Mouse (Mus musculus) cerebellum, postnatal 25 days (tissue): Measurements from ENCODE around the gene Krtcap2.
A peak's percentile ranks its signal among the peaks of the same experiment; 100 is the strongest.

Experiments used
- DNase-seq, 2 experiments: peaks; one replicate each; pipeline ENCODE4 v3.0.0; 2021; ENCODE audit warnings: mixed read lengths in 2 of 2

The Krtcap2 gene

DNA sequence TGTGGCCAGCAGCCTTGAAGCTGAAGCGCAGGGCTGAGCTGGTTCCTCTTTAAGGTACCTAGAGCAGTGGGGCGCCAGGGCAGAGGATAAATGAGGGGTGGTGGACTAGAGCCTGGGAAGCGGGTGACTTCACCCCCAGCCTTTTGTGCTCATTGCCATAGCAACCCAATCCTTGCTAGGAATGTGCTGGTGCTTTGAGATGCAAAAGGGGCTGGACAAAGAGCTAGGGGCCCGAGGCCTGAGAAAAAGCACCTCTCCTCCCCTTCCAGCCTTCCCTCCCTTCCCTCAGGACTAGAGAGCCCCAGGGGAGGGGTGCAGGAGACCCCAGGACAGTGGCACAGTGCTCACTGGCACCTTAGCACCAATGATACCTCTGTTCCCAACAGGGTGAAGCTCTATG is 19.8 kb upstream of the Krtcap2 start:
- DNase-seq, result no peak

DNA sequence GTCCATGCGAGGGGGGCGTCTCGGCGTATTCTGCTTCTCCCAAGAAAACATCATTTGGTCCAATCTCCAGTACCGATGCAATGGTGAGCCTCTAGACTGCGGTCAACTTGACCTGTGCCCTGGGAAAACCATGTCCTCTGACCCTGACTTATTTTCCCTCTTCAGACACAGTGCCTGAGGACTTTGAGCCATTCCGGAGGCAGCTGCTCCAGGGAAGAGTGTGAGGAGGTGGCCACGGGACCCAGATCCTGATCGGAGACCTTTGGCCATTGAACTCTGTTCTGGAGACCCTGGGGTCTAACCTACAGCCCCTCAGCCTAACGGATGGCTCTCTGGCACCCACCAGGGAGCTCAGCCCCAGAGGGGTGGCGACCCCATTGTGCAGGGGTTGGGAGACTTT is 19.4 kb upstream of the Krtcap2 start:
- DNase-seq, result no peak

DNA sequence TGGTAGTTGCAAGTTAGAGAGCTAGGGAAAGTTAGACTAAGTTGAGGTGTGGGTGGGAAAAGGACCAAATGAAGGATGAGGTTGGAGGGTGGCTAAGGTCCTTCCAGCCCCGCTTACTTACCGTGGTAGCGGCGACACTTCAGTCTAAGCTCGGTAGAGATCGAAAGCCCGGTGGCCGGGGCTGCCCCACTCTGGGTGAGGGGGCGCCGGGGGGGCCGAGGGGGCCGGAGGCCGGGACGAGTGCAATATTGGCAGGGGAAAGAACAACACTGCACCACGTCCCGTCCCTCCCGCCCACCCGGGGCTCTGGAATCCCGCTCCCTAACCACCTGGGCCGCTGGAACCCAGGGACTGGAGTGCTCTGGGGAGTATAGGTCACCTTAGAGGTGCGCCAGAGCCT is 18.9 kb upstream of the Krtcap2 start, which contains the start of gene Mtx1:
Mtx1 (minus strand) TSS at position 189 of the 400 bp plus-strand sequence.
- DNase-seq, result no peak

DNA sequence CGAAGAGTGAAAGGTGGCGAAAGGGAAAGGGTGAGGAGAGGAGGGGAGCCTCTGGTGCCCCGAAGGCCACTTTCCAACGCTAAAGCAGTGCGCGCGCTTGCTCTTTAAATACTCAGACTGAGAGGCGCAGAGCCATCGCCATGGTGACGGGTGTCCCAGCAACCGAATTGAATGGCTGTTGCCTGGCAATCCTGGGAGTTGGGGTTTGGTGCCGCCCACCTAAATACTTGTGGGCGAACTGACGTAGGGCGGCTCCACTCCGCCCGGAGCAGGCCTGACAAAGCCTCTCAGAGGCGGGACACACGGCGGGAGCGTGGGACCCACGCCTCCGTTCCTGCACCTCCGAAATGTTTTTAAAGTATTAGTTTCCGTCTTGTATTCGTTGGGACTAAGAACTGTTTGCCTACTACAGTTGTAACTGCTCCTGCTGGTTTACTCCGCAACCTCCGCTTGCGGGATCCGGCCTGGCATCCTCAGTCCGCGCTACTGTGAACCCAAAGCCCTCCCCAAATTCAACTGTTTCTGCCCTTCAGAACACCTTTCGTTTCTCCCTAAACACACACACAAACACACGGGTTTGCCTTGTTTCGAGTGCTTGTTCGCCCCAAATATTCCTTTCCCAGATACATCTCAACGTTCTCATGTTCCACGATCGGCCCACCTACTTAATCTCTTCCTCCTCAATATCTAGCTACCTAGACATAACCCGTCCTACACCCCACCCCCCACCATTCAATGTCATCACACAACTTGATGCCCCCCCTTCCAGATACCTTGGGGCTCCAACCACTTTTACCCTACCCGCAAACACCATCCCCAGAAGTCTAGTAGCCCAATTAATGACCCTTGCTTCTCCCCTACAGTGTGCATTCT is 18.2 kb upstream of the Krtcap2 start:
- peak; percentile 51 to 63 for DNase-seq

DNA sequence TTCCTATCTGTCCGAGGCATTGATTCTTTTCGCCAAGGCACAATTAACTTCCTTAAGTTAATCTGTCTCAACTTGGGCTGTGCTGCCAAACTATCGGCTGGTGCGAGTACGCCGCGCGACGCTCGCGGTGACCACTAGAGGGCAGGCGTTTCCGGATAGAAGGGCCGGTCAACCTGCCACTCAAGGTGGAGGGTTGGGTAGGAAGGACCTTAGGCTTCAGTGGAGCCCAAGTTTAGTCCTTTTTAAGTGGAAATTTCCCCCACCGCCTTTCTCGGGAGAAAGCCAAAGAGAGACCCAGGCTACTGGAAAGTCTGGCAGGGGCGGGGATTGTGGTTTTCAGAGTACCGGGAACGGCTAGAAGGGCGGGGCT is 17.6 kb upstream of the Krtcap2 start:
- DNase-seq, result peak; percentile 92 to 94

DNA sequence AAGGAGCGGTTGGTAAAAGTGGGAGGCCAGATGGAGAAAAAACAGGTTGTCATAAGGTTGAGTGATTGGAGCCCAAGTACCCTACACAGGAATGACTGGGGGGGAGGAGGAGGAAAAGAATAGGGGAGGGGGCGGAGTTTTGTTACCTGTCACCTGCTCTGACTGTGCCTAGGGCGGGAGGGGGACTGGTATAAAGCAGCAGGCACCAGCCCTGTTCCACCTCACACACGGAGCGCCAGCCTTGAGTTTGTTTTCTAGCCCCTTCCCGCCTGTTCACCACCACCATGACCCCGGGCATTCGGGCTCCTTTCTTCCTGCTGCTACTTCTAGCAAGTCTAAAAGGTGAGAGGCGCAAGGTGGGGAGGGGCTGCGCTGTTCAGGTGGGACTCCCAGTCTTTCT is 16.9 kb upstream of the Krtcap2 start, which contains the start of gene Muc1:
Muc1 (plus strand) TSS at position 222 of the 400 bp plus-strand sequence.
- DNase-seq, result no peak

DNA sequence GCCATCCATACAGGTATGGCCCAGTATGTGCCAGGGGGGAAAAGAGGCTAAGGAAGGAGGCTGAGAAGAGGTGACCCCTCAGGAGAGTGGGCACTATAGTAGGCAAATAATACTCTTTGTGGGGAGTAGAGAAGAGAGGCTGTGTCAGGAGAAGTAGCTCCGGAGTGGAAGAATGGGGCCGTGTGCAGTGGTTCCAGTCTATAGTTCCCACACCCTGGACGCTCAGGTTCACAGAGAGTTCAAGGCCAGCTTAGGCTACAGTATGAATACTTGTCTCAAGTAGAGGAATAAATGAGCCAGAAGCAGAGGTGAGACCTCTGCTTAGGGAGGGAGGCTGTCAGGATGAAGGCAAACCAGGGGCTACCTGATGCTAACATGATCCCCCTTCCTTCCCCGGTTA is 16.5 kb upstream of the Krtcap2 start:
- DNase-seq, result no peak

DNA sequence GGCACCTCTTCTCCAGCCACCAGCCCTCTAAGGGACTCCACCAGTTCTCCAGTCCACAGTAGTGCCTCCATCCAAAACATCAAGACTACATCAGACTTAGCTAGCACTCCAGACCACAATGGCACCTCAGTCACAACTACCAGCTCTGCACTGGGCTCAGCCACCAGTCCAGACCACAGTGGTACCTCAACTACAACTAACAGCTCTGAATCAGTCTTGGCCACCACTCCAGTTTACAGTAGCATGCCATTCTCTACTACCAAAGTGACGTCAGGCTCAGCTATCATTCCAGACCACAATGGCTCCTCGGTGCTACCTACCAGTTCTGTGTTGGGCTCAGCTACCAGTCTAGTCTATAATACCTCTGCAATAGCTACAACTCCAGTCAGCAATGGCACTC is 15.2 kb upstream of the Krtcap2 start:
- no peak for DNase-seq

DNA sequence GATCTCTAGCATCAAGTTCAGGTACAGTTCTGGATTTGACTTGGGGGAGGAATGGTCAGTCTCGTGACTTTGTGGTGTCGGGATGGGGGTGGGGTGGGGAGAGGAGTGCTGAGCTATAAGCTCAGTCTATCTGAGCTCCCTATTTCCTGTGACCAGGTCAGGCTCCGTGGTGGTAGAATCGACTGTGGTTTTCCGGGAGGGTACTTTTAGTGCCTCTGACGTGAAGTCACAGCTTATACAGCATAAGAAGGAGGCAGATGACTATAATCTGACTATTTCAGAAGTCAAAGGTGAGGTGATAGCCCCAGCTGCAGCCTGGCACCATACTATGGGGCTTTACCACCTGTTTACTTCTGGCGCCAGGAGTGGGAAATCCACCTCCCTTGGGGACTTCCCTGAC is 14.4 kb upstream of the Krtcap2 start:
- DNase-seq, result no peak

DNA sequence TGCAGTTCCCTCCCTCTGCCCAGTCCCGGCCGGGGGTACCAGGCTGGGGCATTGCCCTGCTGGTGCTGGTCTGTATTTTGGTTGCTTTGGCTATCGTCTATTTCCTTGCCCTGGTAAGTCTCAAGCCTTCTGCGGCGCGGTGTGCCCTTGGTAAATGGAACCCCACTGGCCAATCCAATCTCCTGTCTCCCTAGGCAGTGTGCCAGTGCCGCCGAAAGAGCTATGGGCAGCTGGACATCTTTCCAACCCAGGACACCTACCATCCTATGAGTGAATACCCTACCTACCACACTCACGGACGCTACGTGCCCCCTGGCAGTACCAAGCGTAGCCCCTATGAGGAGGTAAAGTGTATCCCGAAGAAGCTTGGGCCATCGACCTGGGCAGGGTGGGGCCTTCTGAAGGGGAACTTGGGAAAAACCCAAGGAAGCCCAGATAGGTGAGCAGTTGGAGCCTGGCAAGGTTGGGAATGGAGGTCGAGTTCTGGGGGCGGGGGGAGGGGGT is 13.9 kb upstream of the Krtcap2 start:
- peak in 1 of 2 experiments; percentile 65 for DNase-seq

DNA sequence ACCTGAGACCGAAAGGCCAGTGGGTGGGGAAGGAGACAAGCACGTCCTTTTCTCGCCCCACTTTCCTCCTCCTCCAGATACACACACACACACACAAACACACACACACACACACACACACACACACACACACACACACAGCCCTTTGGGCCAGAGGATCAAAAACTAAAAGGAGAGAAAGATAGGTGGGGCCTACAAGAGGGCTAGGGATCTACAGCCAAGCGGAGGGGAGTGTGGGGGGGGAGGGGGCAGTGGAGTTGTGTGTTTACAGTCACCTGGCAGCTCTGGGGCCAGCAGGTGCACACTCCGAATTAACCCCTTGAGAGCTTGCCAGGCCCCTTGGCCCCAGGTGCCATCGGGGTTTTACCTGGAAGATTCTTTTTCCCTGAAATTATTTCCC is 13.2 kb upstream of the Krtcap2 start:
- no peak for DNase-seq

DNA sequence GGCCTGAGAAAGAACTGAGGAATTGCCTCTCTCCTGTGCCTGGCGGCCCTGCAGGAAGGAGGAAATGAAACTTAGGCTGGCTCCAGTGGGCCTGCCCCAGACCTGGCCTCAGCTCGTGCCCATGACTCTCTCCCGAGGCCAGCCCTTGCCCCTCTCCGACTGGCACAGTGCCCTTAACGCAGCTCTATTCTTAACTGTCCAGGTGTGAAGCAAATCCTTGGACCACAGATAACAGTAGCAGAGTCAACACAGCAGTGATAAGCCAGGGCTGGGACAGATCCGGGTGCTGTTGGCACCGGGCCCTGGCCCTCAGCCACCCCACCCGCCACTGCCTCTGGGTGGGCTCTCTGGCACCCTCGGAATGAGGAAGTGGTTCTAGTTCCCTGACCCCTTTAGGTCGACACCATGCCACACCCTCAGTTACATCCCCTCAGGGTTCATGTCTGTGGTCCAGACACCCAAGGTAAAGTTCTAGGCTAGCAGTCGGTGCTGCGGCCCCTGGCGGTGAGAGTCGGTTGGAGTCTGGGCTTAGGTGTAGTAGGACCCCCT is 12.1 kb upstream of the Krtcap2 start:
- DNase-seq, result peak in 1 of 2 experiments; percentile 37

DNA sequence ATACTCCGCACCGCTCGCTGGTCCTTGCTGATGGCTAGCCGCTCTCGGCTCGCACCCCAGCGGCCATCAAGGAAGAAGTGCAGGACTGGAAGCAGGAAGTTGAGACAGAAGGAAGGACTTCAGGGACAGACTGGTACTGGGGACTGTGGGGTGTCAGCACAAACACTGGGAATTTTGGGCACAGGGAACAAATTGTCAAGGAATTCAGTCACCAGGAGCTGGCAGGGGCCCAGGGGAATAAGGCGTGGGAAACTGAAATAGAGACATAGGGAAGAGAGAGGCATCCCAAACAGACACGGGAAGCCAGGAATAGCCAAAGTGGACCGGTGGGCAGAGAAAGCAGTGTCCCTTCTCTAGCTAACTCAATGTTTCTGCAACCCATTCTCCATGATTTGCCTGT is 9.2 kb upstream of the Krtcap2 start:
- no peak for DNase-seq

DNA sequence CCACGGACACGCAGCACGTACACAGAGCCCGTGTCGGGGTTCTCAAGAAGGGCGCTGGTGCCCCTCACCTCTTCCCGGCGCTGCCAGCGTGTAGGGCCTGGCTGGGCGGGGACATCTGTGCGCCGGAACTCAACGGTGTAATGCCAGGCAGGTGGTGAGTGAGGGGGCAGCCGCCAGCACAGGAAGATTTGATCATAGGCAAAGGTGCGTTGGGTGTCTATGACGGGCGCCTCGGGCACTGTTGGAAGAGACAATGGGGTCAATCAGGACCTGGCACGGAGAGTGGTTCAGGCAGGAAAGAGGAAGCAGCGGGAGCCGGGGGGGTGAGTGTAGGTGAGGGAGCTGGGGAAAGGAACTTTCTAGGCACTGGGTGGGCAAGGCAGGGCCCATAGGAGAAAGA is 8.1 kb upstream of the Krtcap2 start:
- no peak for DNase-seq

DNA sequence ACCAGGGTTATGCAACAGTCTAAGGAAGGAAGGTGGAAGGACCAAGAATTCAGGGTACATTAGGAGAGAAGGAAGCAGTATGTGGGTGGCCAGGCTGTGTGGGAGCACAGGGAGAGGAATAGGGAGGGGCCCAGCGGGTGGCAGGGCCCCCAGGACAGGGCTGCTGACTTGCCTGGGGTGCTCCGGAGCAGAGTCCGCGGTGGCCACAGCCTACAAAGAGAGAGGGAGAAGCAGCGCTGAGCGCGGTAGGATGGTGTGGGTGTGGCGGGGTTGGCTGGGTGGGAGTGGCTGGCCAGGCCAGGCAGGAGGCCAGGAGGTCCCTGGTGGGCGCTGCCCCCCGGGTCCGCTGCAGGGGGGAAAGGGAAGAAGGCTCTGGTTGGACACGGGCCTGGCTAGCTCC is 7.3 kb upstream of the Krtcap2 start:
- DNase-seq, result no peak

DNA sequence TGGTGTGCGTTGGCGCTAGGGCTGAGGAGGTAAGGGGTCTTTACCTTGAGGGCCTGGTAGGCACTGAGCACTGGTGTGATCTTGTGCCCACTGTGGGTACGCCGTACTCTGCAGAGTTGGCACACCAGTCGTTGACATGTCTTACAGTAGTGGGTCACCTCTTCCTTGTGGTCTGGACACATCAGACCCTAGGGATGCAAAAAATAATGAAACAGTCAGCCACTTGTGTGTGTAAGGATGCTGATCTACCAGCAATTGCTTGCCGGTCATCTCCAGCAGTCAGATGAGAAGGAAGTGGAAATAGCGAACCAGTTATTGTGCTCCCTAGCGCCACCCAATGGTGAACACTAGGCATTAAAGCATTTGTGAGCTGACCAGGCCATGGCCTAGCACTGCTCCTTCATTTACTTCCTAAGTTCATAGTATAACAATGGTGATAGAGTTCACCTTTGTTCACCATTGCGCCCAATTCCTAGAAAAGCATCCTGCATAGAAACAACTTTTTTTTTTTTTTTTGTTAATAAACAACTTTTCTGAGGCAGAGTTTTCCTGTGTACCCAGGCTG is 3.4 kb upstream of the Krtcap2 start:
- DNase-seq, result peak; percentile 70 to 83

DNA sequence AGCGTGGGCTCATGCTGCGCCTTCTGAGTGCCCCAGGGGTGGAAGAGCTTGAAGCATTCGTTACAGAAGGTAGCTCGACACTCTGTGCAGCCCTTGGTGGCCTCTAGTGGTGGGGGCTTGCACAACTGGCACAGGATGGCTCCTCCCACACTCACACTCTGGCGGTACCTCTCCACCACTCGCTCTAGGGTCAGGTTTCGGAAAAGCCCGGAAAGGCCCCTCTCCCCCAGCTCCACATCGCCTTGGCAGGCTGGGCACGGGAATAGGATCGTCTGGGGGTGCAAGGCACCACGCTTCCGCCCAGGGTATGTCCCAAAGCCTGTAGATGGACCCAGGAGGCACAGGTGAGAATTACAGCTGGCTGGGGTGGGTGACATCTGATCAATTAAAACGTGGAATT is 2.2 kb upstream of the Krtcap2 start:
- DNase-seq, result peak; percentile 34 to 52

DNA sequence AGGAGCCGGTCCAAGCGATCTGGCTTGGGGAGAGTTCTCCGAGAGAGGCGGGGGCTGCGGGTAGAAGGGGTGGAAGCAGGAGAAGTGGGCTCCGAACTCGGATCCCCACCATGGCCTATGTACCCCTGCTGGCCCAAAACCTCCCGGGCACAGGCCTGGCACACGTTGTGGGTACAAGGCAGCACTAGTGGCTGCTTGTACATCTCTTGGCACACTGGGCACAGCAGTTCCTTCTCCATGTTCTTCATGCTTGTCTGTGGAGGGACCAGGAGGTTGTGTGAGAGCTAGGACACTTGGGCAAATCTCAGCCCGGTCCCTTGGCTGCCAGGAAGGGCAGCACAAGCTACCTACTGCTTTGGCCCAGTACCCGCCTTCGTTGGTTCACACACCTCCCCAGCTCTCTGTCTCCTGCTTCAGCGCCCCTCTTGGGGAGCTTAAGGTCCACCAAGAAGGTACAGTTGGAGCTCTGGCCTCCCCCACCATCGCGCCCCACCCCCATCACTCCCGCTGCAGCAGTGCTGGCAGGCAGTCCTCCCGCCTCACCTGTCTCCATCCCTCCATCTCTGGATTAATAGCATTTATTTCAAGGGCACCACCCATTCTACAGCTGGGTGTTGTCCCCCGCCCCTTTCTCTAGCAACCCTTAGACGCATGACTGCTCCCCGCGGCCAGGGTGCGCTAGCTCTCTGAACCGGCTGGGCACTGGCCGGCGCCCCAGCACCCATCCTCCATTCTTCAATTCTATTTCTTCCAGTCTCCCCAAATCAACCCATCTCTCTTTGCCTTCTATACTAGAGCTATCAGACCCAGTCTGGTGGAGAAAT is 1.4 kb upstream of the Krtcap2 start:
- DNase-seq, result peak; percentile 70 to 78

DNA sequence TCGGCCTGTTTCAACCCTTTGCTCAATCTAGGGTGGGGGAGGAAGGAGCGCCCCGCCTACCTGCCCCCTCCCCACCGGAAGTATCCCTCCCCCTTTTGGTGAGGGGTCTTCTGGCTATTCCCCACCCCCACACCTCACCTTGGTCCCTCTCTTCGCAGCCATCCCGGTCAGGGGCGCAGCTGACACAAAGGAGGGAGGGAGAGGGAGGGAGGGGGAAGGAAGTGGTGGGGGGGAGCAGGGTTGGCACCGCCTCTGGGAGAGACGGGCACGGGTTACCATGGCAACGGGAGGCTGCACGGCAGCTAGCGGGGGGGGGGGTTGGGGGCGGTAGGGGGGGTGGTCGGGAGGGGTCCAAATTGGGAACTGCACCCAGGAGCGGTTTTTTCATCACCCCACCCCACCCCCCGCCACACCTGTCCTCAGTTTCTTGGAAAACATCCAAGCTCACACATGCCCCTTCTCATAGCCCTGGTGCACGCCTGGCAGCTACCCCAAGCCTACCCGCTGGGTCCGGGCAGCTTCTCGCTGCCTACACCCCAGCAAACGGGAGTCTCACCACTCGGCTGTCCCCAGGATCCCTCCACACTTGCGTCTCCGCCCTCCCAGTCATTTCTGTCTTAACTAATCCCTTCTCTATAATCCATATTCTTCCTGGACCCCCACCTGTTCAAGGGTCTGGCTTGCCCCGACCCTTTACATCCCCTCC is 631 bp upstream of the Krtcap2 start:
- peak; percentile 87 to 90 for DNase-seq

DNA sequence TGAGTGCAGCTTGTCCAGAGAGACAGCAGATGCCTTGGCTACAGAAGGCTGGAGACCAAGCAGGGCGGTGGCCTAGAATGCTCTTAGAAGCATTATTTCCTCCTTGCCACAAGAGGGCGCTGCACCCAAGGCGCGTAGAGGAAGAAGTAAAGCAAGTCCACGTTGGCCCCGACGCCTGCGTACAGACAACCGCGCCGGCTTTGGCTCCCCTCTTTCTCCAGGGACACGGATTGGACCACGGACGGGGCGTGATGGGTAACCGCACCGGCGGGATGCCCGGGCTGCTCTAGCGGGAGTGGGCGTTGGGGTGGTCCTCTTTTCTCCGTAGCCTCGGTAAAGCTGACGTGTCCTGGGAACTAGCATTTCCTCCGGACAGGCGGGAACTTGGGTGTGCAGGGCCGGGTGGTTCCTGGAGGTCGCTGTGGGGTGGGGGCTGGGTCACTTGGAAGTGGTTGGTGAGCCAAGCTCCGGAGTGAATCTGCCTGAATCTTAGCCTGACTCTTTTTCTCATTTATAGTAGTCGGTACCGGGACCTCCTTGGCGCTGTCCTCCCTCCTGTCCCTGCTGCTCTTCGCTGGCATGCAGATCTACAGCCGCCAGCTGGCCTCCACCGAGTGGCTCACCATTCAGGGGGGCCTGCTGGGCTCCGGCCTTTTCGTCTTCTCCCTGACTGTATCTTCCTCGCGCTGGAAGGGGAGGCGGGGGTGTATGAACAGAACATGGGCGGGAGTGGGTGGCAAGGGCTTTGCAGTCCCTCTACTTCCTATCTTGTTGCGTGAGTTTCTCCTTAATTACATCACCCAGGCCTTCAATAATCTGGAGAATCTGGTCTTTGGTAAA is 715 bp downstream of the Krtcap2 start, which contains the start of gene Trim46:
Trim46 (minus strand) TSS at position 49 of the 840 bp plus-strand sequence.
- DNase-seq, result peak; percentile 93 to 95

DNA sequence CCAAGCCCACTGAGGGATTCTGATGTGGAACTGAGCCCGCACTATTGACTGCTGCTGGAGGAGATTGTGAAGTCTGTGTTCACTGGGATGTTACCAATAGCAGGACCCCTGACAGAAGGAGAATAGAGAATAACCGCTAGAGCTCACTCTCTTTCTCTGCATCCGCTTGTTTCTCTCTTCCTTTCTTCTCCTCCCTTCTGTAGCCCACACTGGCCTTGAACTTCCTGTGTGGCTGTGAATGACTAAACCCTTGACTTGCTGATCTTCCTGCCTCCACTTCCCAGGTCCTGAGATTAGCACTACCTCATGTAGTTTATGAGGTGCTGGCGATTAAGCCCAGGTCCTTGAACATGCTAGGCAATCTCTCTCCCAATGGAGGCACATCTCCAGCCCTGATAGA is 1.7 kb downstream of the Krtcap2 start:
- DNase-seq, result no peak
